ENCODE assay signal across 12 mouse cellular contexts in the genomic region with DNA sequence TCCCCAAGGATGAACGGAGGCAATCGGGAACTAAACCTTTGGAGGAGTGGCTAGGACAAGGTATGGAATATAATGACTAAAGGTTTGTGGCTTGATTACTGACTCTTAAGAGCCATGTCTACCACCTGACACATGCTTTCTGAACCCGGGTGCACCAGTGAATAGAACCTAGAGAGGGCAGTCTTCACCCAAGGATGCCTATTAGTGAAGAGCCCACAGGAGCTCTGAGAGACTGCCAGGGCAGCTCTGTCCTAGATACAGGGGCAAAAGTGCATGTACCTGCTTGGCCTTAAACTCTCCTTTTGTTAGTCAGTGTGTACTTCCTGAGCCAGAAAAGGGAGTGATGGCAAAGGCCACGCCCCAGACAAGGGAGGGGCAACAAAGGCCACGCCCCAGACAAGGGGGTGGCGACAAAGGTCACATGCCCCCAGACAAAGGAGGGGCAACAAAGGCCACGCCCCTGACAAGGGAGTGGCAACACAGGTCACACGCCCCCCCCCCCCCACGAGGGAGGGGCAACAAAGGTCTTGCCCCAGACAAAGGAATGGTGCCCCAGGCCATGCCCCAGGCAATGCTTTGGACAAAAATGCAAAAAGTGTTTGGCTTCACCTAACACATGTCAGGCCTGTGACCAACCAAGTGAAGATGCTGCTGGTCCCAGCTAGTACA.
A peak's percentile ranks its signal among the peaks of the same experiment; 100 is the strongest.
DNase-seq lines count a peak whose midpoint lies in the region; ATAC-seq and TF ChIP-seq lines count a peak whose summit lies in the region.
"Had no signal": no experiment of that assay in that cellular context is flagged by ENCODE, and none has a peak within 500 bp of the region (broad histone marks: within the 10 kb centered on the region; RNA-seq: fewer than 3 reads in every experiment).

No protein-coding gene starts in this region.

- ATAC-seq in stomach, embryonic 15.5 days (ENCODE audit: insufficient read depth, low FRiP score, low read depth) = 0 out of 2 replicates have a peak, but pooled peaks have one; percentile 34
- no peak for ATAC-seq in frontal cortex, adult (ENCODE audit: low TSS enrichment)

- no peaks in the 10 kb centered on the region for H3K9me3 ChIP-seq in stomach, embryonic 15.5 days
- H3K9me3 ChIP-seq: neural tube, embryonic 15.5 days had no signal

- H3K4me3 ChIP-seq in heart, adult 2 months = no peak overlapping the region
- no peak overlapping the region for H3K4me3 ChIP-seq in stomach, embryonic 15.5 days (replicated peaks)
- H3K4me3 ChIP-seq: neural tube, embryonic 15.5 days had no signal

- H3K79me2 ChIP-seq in heart, adult 2 months (replicated peaks; ENCODE audit: control insufficient read depth, insufficient read depth, low read length) = no peaks in the 10 kb centered on the region

- H3K27ac ChIP-seq in heart, adult 2 months = no peak overlapping the region
- H3K27ac ChIP-seq in stomach, embryonic 15.5 days = no peak overlapping the region
- H3K27ac ChIP-seq: neural tube, embryonic 15.5 days had no signal

- intact Hi-C loops in heart, adult 2 months (cut with DNase I) = no loop called here
- intact Hi-C loops in heart, postnatal 10 days (cut with DNase I) = no loop called here

- no peaks in the 10 kb centered on the region for H3K27me3 ChIP-seq in heart, adult 2 months (ENCODE audit: control insufficient read depth, insufficient read depth, low read length)
- H3K27me3 ChIP-seq in stomach, embryonic 15.5 days (replicated peaks) = no peaks in the 10 kb centered on the region
- H3K27me3 ChIP-seq: neural tube, embryonic 15.5 days had no signal

- WGBS in heart, adult 2 months = 89% methylated on average over 9 of the region's 9 CpGs
- WGBS in stomach, embryonic 15.5 days = 86% methylated on average over 9 of the region's 9 CpGs

- DNase-seq in heart, adult 2 months = no peak
- DNase-seq in heart, postnatal 10 days = no peak
- peak; percentile 2 for DNase-seq in lung, postnatal 36 days
- no peak for DNase-seq in lung, postnatal 4 days
- DNase-seq in WW6 (ENCODE audit: low read depth, low spot score) = peak; percentile 56
- no peak for DNase-seq in kidney, postnatal 10 days
- DNase-seq: cerebellum, adult 8-10 months; kidney, adult 2 months; thymus, postnatal 14 days had no signal

- no peak overlapping the region for H3K4me2 ChIP-seq in stomach, embryonic 15.5 days
- H3K4me2 ChIP-seq: neural tube, embryonic 15.5 days had no signal

- peak; percentile 15 for TF ChIP-seq CTCF in heart, adult 2 months (IDR thresholded peaks at IDR 0.05)

- H3K9ac ChIP-seq in heart, adult 2 months (ENCODE audit: low read depth, low read length) = no peak overlapping the region
- no peak overlapping the region for H3K9ac ChIP-seq in stomach, embryonic 15.5 days
- H3K9ac ChIP-seq: neural tube, embryonic 15.5 days had no signal

- TF ChIP-seq POLR2A in heart, adult 2 months (IDR thresholded peaks at IDR 0.05; ENCODE audit: insufficient read depth, low read depth, low read length) = no peak

- no peak for TF ChIP-seq EP300 in heart, adult 2 months (IDR thresholded peaks at IDR 0.05; ENCODE audit: insufficient read depth, low read depth, low read length)

- no peaks in the 10 kb centered on the region for H3K36me3 ChIP-seq in heart, adult 2 months (ENCODE audit: control insufficient read depth, insufficient read depth, low read length)
- no peaks in the 10 kb centered on the region for H3K36me3 ChIP-seq in stomach, embryonic 15.5 days
- H3K36me3 ChIP-seq: neural tube, embryonic 15.5 days had no signal

- no peaks in the 10 kb centered on the region for H3K4me1 ChIP-seq in heart, adult 2 months (ENCODE audit: control insufficient read depth, insufficient read depth, low read length)
- H3K4me1 ChIP-seq in stomach, embryonic 15.5 days = no peaks in the 10 kb centered on the region

Comparison
In these comparisons a context has a peak if more than half of its experiments do, and no peak if none do; other contexts are left out.
1. DNase-seq: peak in lung, postnatal 36 days (single experiment) and WW6 (single experiment); none in heart, adult 2 months (0 of 2), heart, postnatal 10 days (0 of 2), lung, postnatal 4 days (0 of 2) and kidney, postnatal 10 days (single experiment).